Mouse (Mus musculus) myocyte (in vitro differentiated cells): ENCODE results near the gene Ccna2. TPM values are rescaled to one million over a fixed set of nuclear protein-coding genes. Genes with fewer than 3 reads are reported as not detected.

Experiments
- H3K27me3 ChIP-seq: one replicate; pipeline ENCODE4 v1.6.1; 2011; ENCODE audit not compliant: control insufficient read depth, insufficient read depth, insufficient read length
- H3K36me3 ChIP-seq: one replicate; pipeline ENCODE4 v1.6.1; 2011; ENCODE audit not compliant: control insufficient read depth, insufficient read depth
- H3K4me2 ChIP-seq: one replicate; pipeline ENCODE4 v1.6.1; 2011; ENCODE audit warnings: low read depth, control low read depth
- H3K4me3 ChIP-seq: one replicate; pipeline ENCODE4 v1.5.1; 2011; ENCODE audit warnings: mild to moderate bottlenecking, control low read depth, moderate library complexity
- H3K79me2 ChIP-seq: one replicate; pipeline ENCODE4 v1.6.1; 2011; ENCODE audit not compliant: control insufficient read depth, insufficient read depth
- H3ac ChIP-seq: one replicate; pipeline ENCODE4 v1.6.1; 2011; ENCODE audit not compliant: control insufficient read depth, insufficient read length
- CEBPB ChIP-seq: IDR thresholded peaks from 2 replicates; pipeline ENCODE4 v1.6.1; 2011; ENCODE audit warnings: mild to moderate bottlenecking, moderate library complexity; ENCODE audit not compliant: poor library complexity, insufficient read depth, severe bottlenecking
- MAX ChIP-seq: IDR thresholded peaks from one replicate; pipeline ENCODE4 v1.6.1; 2011; ENCODE audit warnings: low read depth, mild to moderate bottlenecking, control low read depth
- MYOD1 ChIP-seq, 3 experiments: IDR thresholded peaks; one replicate each; pipeline ENCODE4 v1.6.1; 2011; ENCODE audit warnings: control low read depth in 2 of 3, low read depth in 2 of 3, mild to moderate bottlenecking in 2 of 3, moderate library complexity in 1 of 3; ENCODE audit not compliant: insufficient read length in 2 of 3, control insufficient read depth in 1 of 3
- MYOG ChIP-seq, 3 experiments: IDR thresholded peaks; one replicate each; pipeline ENCODE4 v1.6.1; 2011; ENCODE audit warnings: control low read depth in 2 of 3, low read depth in 2 of 3, mild to moderate bottlenecking in 2 of 3; ENCODE audit not compliant: insufficient read length in 2 of 3, control insufficient read depth in 1 of 3, insufficient read depth in 1 of 3
- POLR2AphosphoS2 ChIP-seq: IDR thresholded peaks from one replicate; pipeline ENCODE4 v1.6.1; 2011; ENCODE audit warnings: low read depth, control low read depth; ENCODE audit not compliant: insufficient read length
- REST ChIP-seq: IDR thresholded peaks from one replicate; pipeline ENCODE4 v1.6.1; 2011; ENCODE audit warnings: mild to moderate bottlenecking, control low read depth, moderate library complexity; ENCODE audit not compliant: insufficient read depth, insufficient read length
- TCF12 ChIP-seq: IDR thresholded peaks from one replicate; pipeline ENCODE4 v1.6.1; 2011; ENCODE audit warnings: mild to moderate bottlenecking, control low read depth; ENCODE audit not compliant: poor library complexity, insufficient read depth, severe bottlenecking
- TCF3 ChIP-seq: IDR thresholded peaks from one replicate; pipeline ENCODE4 v1.6.1; 2011; ENCODE audit warnings: low read depth, control low read depth; ENCODE audit not compliant: insufficient read length
- polyA plus RNA-seq: library from polyadenylated mRNA; unstranded; fragments of >200 nt; fragmentation: generic; extraction: Trizol; gene quantifications from one replicate; pipeline ENCODE4 v1.2.1, GENCODE M21; 2012; ENCODE audit warnings: missing spikeins

Gene Ccna2
- polyA plus RNA-seq, 1 experiment = 29.0 TPM

DNA sequence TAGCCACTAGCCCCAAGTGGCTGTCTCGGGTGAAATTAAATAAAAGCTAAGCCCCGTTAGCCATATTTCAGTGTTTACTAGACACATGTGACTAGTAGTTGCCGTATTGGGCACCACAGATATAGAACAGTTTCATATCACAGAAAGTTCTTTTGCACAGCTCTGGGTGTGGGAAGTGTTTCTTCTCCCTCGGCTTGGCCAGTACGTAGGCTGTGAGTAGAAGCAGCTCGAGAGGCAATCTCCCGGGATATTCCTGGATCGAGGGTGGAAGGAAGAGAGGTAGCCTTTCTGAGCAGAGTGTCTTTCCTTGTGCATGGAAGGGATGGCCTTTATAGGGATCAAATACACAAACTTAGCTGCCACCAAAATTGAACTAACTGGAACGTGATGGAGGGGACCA is 55.8 kb downstream of the Ccna2 start:
- peaks cover 15% of the 10 kb centered on the region for H3K27me3 ChIP-seq
- no peak overlapping the region for H3K4me2 ChIP-seq
- no peak for TF ChIP-seq POLR2AphosphoS2
- TF ChIP-seq MAX = no peak
- TF ChIP-seq MYOD1 (IDR thresholded peaks at IDR 0.05; ENCODE audit: control insufficient read depth in 1 of 3, insufficient read length in 2 of 3, low read depth in 2 of 3) = no peak
- TF ChIP-seq MYOG (IDR thresholded peaks at IDR 0.05; ENCODE audit: control insufficient read depth in 1 of 3, insufficient read depth in 1 of 3, insufficient read length in 2 of 3, low read depth in 2 of 3) = no peak
- no peak for TF ChIP-seq CEBPB
- no peak for TF ChIP-seq TCF3
- no peak for TF ChIP-seq TCF12
- no peak for TF ChIP-seq REST
- no peak overlapping the region for H3ac ChIP-seq
- H3K36me3 ChIP-seq = no peaks in the 10 kb centered on the region
- H3K79me2 ChIP-seq = no peaks in the 10 kb centered on the region
- H3K4me3 ChIP-seq = no peak overlapping the region

Other genes starting within 250 kb of the Ccna2 start
- 313 TPM for gene Anxa5, start 96.3 kb downstream of the Ccna2 start, polyA plus RNA-seq
- gene 1810062G17Rik, start 96.2 kb downstream of the Ccna2 start, polyA plus RNA-seq = 0.46 TPM
- not detected for gene Gm11549, start 50.3 kb downstream of the Ccna2 start, polyA plus RNA-seq
- gene Exosc9, start 19.5 kb downstream of the Ccna2 start, polyA plus RNA-seq = 12.1 TPM
- gene Bbs7, start 41.3 kb upstream of the Ccna2 start, polyA plus RNA-seq = 2.8 TPM
- not detected for gene Trpc3, start 118.0 kb upstream of the Ccna2 start, polyA plus RNA-seq